Mouse (Mus musculus) limb, embryonic 14.5 days (tissue): ENCODE results near the gene Smarcc1. TPM values are rescaled to one million over a fixed set of nuclear protein-coding genes. Genes with fewer than 3 reads are reported as not detected.
A peak's percentile ranks its signal among the peaks of the same experiment; 100 is the strongest.

Experiments used
- ATAC-seq: fragments of 200-750 bp; cut with Nextera tagmentation; 2 replicates; pipeline ENCODE4 v1.8.0; 2017; ENCODE audit warnings: low read depth, moderate number of reproducible peaks, moderate TSS enrichment; ENCODE audit not compliant: low FRiP score
- DNase-seq: peaks from one replicate; pipeline ENCODE4 v3.0.0-alpha.2; 2015; ENCODE audit warnings: low spot score
- H3K27ac ChIP-seq: fragments of 300-500 bp; sonication (generic); replicated peaks from 2 replicates; pipeline ENCODE4 v1.5.1; 2014; ENCODE audit warnings: low read depth, mild to moderate bottlenecking, low read length, moderate library complexity, mixed read lengths
- H3K27me3 ChIP-seq: fragments of 300-500 bp; sonication (generic); 2 replicates; pipeline ENCODE4 v1.6.1; 2014; ENCODE audit warnings: low read length, mixed read lengths; ENCODE audit not compliant: control insufficient read depth, insufficient read depth
- H3K36me3 ChIP-seq: fragments of 300-500 bp; sonication (generic); 2 replicates; pipeline ENCODE4 v1.6.1; 2014; ENCODE audit warnings: mild to moderate bottlenecking, low read length, moderate library complexity, mixed read lengths; ENCODE audit not compliant: control insufficient read depth, insufficient read depth
- H3K4me1 ChIP-seq: fragments of 300-500 bp; sonication (generic); 2 replicates; pipeline ENCODE4 v1.6.1; 2014; ENCODE audit warnings: antibody characterized with exemption, low read length, mixed read lengths; ENCODE audit not compliant: control insufficient read depth, insufficient read depth
- H3K4me2 ChIP-seq: fragments of 300-500 bp; sonication (generic); replicated peaks from 2 replicates; pipeline ENCODE4 v1.6.1; 2014; ENCODE audit warnings: low read depth, mild to moderate bottlenecking, low read length, moderate library complexity; ENCODE audit not compliant: severe bottlenecking
- H3K4me3 ChIP-seq: fragments of 300-500 bp; sonication (generic); replicated peaks from 2 replicates; pipeline ENCODE4 v1.5.1; 2014; ENCODE audit warnings: low read length
- H3K9ac ChIP-seq: fragments of 300-500 bp; sonication (generic); 2 replicates; pipeline ENCODE4 v1.6.1; 2014; ENCODE audit warnings: mild to moderate bottlenecking, low read depth, low read length, moderate library complexity; ENCODE audit not compliant: severe bottlenecking
- H3K9me3 ChIP-seq: fragments of 300-500 bp; sonication (generic); 2 replicates; pipeline ENCODE4 v1.6.1; 2016; ENCODE audit warnings: low read length; ENCODE audit not compliant: control insufficient read depth
- POLR2A ChIP-seq: fragments of 200-500 bp; IDR thresholded peaks from 2 replicates; pipeline ENCODE4 v1.8.0; 2012; ENCODE audit warnings: inconsistent platforms, mild to moderate bottlenecking, moderate library complexity, borderline replicate concordance; ENCODE audit not compliant: insufficient read depth, insufficient read length; ENCODE audit errors: extremely low read depth
- WGBS: fragments of 180-500 bp; shearing (Covaris S2); extraction: QIAGEN DNeasy Blood & Tissue Kit; methylation state at CpG from one replicate; pipeline ENCODE4 v1.1.7; 2014; 5-methylcytosine and 5-hydroxymethylcytosine counted together
- polyA plus RNA-seq, 2 experiments: library from polyadenylated mRNA; depleted of rRNA in 1 of 2; stranded (reverse) in 1 of 2; unstranded in 1 of 2; fragments of >200 nt; fragmentation: Nextera tagmentation in 1 of 2; extraction: Ambion mirVana in 1 of 2; gene quantifications; 2 replicates each; pipeline versions ENCODE4 v1.2.1 to v1.2.3; 2012 to 2014

Gene Smarcc1
- polyA plus RNA-seq, 2 experiments: 72.8 to 132 TPM

- DNase-seq (peak; percentile 41), ATAC-seq (peak; percentile 70)
- 0% methylated on average over 11 of the region's 38 CpGs for WGBS
These were observed 14.7 kb downstream of the Smarcc1 start for GRCm38 (mm10) chr9:110132201-110132605.

GRCm38 (mm10) chr9:110132921-110133320 is 15.4 kb downstream of the Smarcc1 start:
- H3K27me3 ChIP-seq: no peaks in the 10 kb centered on the region
- DNase-seq: no peak
- WGBS: 56% methylated on average over 6 of the region's 6 CpGs
- no peak for TF ChIP-seq POLR2A
- no peaks in the 10 kb centered on the region for H3K9me3 ChIP-seq
- peaks cover 12% of the 10 kb centered on the region for H3K4me1 ChIP-seq
- ATAC-seq: no peak
- peak overlapping the region; percentile 98 for H3K4me3 ChIP-seq
- peak overlapping the region; percentile 97; the same call in 1 of the 2 replicates for H3K9ac ChIP-seq
- peaks cover 33% of the 10 kb centered on the region for H3K36me3 ChIP-seq
- H3K4me2 ChIP-seq: peak overlapping the region; percentile 47
- H3K27ac ChIP-seq: no peak overlapping the region

More at GRCm38 (mm10) chr9:110132201-110132605, 14.7 kb downstream of the Smarcc1 start:
- H3K4me1 ChIP-seq: peaks cover 12% of the 10 kb centered on the region
- no peak for TF ChIP-seq POLR2A
- no peaks in the 10 kb centered on the region for H3K27me3 ChIP-seq
- no peaks in the 10 kb centered on the region for H3K9me3 ChIP-seq
- peak overlapping the region; percentile 85 for H3K27ac ChIP-seq
- H3K36me3 ChIP-seq: peaks cover 27% of the 10 kb centered on the region
- H3K9ac ChIP-seq: peak overlapping the region; percentile 97
- H3K4me2 ChIP-seq: peak overlapping the region; percentile 47
- H3K4me3 ChIP-seq: peak overlapping the region; percentile 98

GRCm38 (mm10) chr9:110134176-110134575 is 16.7 kb downstream of the Smarcc1 start:
- DNase-seq: no peak
- no peak overlapping the region for H3K9ac ChIP-seq
- no peak overlapping the region for H3K4me2 ChIP-seq
- no peaks in the 10 kb centered on the region for H3K9me3 ChIP-seq
- no peak for ATAC-seq
- peaks cover 12% of the 10 kb centered on the region for H3K4me1 ChIP-seq
- 83% methylated on average over 5 of the region's 5 CpGs for WGBS
- no peak overlapping the region for H3K27ac ChIP-seq
- no peaks in the 10 kb centered on the region for H3K27me3 ChIP-seq
- no peak for TF ChIP-seq POLR2A
- H3K4me3 ChIP-seq: no peak overlapping the region
- peaks cover 42% of the 10 kb centered on the region for H3K36me3 ChIP-seq

GRCm38 (mm10) chr9:110139119-110139518 is 21.6 kb downstream of the Smarcc1 start:
- TF ChIP-seq POLR2A: no peak
- no peak overlapping the region for H3K4me3 ChIP-seq
- 75% methylated on average over 4 of the region's 4 CpGs for WGBS
- H3K4me2 ChIP-seq: no peak overlapping the region
- H3K27ac ChIP-seq: no peak overlapping the region
- DNase-seq (no peak), ATAC-seq (no peak)
- H3K9me3 ChIP-seq: no peaks in the 10 kb centered on the region
- peaks cover 78% of the 10 kb centered on the region for H3K36me3 ChIP-seq
- H3K4me1 ChIP-seq: peaks cover 3% of the 10 kb centered on the region; the same call in 1 of the 2 replicates
- no peaks in the 10 kb centered on the region for H3K27me3 ChIP-seq
- H3K9ac ChIP-seq: no peak overlapping the region

GRCm38 (mm10) chr9:110142097-110142496 is 24.6 kb downstream of the Smarcc1 start:
- no peaks in the 10 kb centered on the region for H3K27me3 ChIP-seq
- no peak overlapping the region for H3K4me3 ChIP-seq
- H3K4me1 ChIP-seq: no peaks in the 10 kb centered on the region
- no peak overlapping the region for H3K4me2 ChIP-seq
- H3K9me3 ChIP-seq: no peaks in the 10 kb centered on the region
- ATAC-seq (no peak), DNase-seq (no peak)
- no peak for TF ChIP-seq POLR2A
- peaks cover 78% of the 10 kb centered on the region for H3K36me3 ChIP-seq
- H3K9ac ChIP-seq: no peak overlapping the region
- WGBS: 98% methylated on average over 1 of the region's 1 CpGs
- H3K27ac ChIP-seq: no peak overlapping the region

GRCm38 (mm10) chr9:110148598-110148997 is 31.1 kb downstream of the Smarcc1 start:
- TF ChIP-seq POLR2A: no peak
- DNase-seq (no peak), ATAC-seq (no peak)
- 80% methylated on average over 2 of the region's 2 CpGs for WGBS
- Histone ChIP-seq H3K27ac (no peak overlapping the region), H3K36me3 (peaks cover 83% of the 10 kb centered on the region), H3K27me3 (no peaks in the 10 kb centered on the region), H3K4me2 (no peak overlapping the region), H3K9ac (no peak overlapping the region), H3K4me1 (no peaks in the 10 kb centered on the region), H3K4me3 (no peak overlapping the region), H3K9me3 (no peaks in the 10 kb centered on the region)
